Mouse (Mus musculus): Measurements from ENCODE around the gene Adar. TPM values are rescaled to one million over a fixed set of nuclear protein-coding genes. Genes with fewer than 3 reads are reported as not detected.

Gene Adar
- polyA plus RNA-seq (2014; fragmentation: Illumina TruSeq; extraction: RNeasy Lipid Tissue Mini Kit (QIAGEN cat#74804); ENCODE audit: low read depth, low replicate concordance) = 26.5 TPM

DNA sequence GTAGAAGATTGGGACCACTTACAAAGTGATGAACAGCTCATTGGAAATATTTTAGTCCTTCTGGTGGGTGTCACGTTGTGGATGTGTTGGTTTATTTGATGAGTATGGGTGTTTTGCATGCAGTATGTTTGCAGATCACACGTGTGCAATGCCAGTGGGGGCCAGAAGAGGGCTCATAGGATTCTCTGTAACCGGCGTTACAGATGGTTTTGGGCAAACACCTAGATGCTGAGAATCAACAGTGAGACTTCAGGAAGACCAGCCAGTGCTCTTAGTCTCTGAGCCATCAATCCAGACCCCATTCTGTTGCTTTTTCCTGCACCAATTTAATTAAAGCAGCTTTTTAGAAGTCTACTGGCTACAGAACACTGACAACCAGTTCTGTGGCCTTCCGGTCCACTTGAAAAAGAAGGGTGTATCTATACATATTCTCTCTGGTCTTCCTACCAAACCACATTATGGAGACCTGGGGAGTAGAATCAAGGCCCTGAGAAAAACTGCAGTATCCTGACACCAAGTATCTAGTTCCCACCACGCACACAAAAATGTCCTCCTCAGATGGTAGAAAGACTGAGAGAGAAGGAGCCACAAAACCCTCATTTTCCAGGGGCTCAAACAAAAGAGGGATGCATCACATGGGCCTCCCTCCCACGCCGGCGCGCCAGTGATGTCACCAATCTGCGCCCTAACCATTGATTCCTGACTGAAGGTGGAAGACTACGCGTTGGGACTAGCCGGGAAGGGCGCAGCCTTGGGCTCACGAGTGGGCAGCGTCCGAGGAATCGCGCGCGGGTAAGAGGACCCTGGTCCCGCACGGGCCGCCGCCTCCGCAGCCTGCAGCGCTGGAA is at the start of gene Adar:
Gene Adar, plus strand, starts transcription at position 664 of the 848 bp plus-strand sequence.

DNA sequence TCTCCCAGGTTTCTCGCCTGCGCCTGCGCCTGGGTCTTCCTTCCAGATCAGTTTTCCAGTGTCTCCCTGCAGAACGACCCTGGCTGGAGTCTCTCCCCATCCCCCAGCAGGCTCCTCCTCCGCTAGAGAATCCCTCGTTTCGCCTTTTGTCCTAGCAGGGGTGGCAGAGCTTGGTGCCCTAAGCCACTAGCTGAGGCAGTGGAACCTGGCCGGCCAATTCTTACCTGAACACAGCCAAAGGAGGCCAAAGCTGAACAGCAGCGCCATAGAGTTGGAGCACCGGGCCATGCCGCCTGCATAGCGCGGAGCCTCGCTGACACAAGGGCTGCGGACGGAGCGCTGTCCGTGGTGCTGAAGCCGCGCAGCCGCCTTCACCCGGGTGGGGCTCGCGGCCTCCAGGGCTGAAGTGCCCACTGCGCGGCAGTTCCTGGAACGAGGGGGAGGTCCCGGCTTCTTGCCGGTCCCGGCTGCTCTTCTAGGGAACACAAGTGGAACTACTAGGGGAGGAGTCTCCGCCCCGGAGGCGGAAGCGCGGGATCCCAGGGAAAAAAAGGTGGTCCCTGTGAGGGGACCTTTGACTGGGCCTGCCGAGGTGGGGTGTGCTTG is 49.4 kb downstream of the Adar start, which contains the start of gene Chrnb2:
Gene Chrnb2, minus strand, starts transcription at position 514 of the 606 bp plus-strand sequence.

DNA sequence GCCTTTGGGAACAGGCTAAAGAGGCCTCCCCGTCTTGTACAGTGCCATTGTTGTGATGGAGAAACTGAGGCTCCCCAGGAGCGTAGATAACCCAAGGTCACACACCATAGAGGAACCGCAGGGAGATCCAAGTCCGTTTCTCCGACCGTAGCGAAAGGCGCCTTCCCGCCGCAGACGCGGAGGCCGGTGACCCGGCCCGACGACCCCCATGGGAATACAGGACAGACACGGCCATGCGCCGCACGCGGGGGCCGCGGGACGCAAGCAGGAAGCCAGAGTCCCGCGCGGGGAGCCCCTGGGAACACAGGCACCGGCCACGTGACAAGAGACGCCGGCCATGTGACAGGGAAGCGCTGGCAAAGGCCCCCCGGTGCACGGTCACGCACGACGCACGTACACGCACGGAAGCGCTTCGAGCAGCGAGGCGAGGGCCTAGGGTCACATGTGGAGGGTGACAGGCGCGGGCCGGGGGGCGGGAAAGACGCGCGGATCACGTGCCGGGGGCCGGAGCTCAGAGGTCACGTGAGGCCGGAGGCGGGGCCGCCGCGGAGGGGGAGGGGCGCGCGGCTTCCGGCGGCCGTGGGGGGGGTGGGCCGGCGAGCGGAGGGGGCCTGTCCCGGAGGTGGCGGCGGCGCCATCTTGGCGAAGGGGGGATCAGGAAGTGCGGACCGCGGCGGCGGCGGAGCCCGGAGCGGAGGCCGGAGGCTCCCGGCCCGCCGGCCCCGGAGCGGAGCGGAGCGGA is 58.3 kb downstream of the Adar start, which contains the start of gene Ube2q1:
Gene Ube2q1, plus strand, starts transcription at position 649 of the 742 bp plus-strand sequence.

Other genes starting within 250 kb of the Adar start
- 1.4 TPM for gene Kcnn3, start 194.9 kb upstream of the Adar start, polyA plus RNA-seq (2014; fragmentation: Illumina TruSeq; extraction: RNeasy Lipid Tissue Mini Kit (QIAGEN cat#74804); ENCODE audit: low read depth, low replicate concordance)
- gene Chrnb2, start 49.6 kb downstream of the Adar start, polyA plus RNA-seq (2014; fragmentation: Illumina TruSeq; extraction: RNeasy Lipid Tissue Mini Kit (QIAGEN cat#74804); ENCODE audit: low read depth, low replicate concordance) = 1.3 TPM
- gene Ube2q1, start 58.6 kb downstream of the Adar start, polyA plus RNA-seq (2014; fragmentation: Illumina TruSeq; extraction: RNeasy Lipid Tissue Mini Kit (QIAGEN cat#74804); ENCODE audit: low read depth, low replicate concordance) = 63.4 TPM
- gene She, start 116.3 kb downstream of the Adar start, polyA plus RNA-seq (2014; fragmentation: Illumina TruSeq; extraction: RNeasy Lipid Tissue Mini Kit (QIAGEN cat#74804); ENCODE audit: low read depth, low replicate concordance) = 5.0 TPM
- gene Il6ra, start 198.2 kb downstream of the Adar start, polyA plus RNA-seq (2014; fragmentation: Illumina TruSeq; extraction: RNeasy Lipid Tissue Mini Kit (QIAGEN cat#74804); ENCODE audit: low read depth, low replicate concordance) = 14.4 TPM
- 27.8 TPM for gene Atp8b2, start 248.5 kb downstream of the Adar start, polyA plus RNA-seq (2014; fragmentation: Illumina TruSeq; extraction: RNeasy Lipid Tissue Mini Kit (QIAGEN cat#74804); ENCODE audit: low read depth, low replicate concordance)